Comparison of ENCODE assay signal across 10 mouse cellular contexts in the genomic region with DNA sequence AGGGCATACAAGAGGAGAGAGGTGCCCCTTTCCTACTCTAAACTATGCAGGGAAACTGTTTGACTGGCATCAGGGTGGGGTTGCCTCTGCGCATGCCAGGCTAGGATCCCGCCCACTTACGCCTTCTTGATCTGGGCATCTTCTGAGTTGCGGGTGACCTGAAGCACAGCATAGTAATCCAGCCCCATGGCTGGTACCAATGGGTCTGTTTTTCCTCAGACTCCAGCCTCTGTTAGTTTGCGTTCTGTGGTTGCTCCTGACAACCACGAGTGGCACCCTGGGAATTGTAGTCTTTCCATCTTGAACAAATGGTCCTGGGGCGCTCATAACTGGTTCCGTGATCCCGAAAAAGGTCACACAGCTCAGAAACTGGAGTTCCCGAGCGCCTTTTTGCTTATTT. TPM values are rescaled to one million over a fixed set of nuclear protein-coding genes. Genes with fewer than 3 reads are reported as not detected.
A peak's percentile ranks its signal among the peaks of the same experiment; 100 is the strongest.
DNase-seq lines count a peak whose midpoint lies in the region; ATAC-seq and TF ChIP-seq lines count a peak whose summit lies in the region.
"Had no signal": no experiment of that assay in that cellular context is flagged by ENCODE, and none has a peak within 500 bp of the region (broad histone marks: within the 10 kb centered on the region; RNA-seq: fewer than 3 reads in every experiment).

Gene Dnajb13, minus strand, starts transcription at position 388 of the 400 bp plus-strand sequence.

- WGBS in lung, adult 2 months, result 51% methylated on average over 11 of the region's 11 CpGs
- WGBS in hindbrain, postnatal 0 days, result 41% methylated on average over 11 of the region's 11 CpGs

- H3K9me3 ChIP-seq in hindbrain, postnatal 0 days (ENCODE audit: low read length), result no peaks in the 10 kb centered on the region
- H3K9me3 ChIP-seq: embryonic facial prominence, embryonic 12.5 days had no signal

- no peak within 1 kb of the TSS for H3K4me3 ChIP-seq in lung, adult 2 months (replicated peaks; ENCODE audit: extremely low read depth, low read depth, low read length)
- H3K4me3 ChIP-seq in hindbrain, postnatal 0 days (ENCODE audit: low read length), result 0 out of 2 replicates have a peak within 1 kb of the TSS, but pooled peaks have one; percentile 6
- H3K4me3 ChIP-seq: embryonic facial prominence, embryonic 12.5 days had no signal

- H3K27me3 ChIP-seq in hindbrain, postnatal 0 days (ENCODE audit: insufficient read depth, low read length), result no peaks in the 10 kb centered on the region

- no peak within 1 kb of the TSS for H3K9ac ChIP-seq in hindbrain, postnatal 0 days (replicated peaks; ENCODE audit: low read length)
- H3K9ac ChIP-seq: embryonic facial prominence, embryonic 12.5 days had no signal

- H3K4me2 ChIP-seq in hindbrain, postnatal 0 days (ENCODE audit: low read depth, low read length), result peak within 1 kb of the TSS; percentile 35
- H3K4me2 ChIP-seq: embryonic facial prominence, embryonic 12.5 days had no signal

- peak; percentile 83 for ATAC-seq in hindbrain, postnatal 0 days

- H3K36me3 ChIP-seq in hindbrain, postnatal 0 days (ENCODE audit: insufficient read depth, low read length), result no peaks in the 10 kb centered on the region
- H3K36me3 ChIP-seq: embryonic facial prominence, embryonic 12.5 days had no signal

- H3K27ac ChIP-seq in hindbrain, postnatal 0 days, result no peak within 1 kb of the TSS
- H3K27ac ChIP-seq: embryonic facial prominence, embryonic 12.5 days had no signal

- no peak for TF ChIP-seq POLR2A in lung, adult 2 months (IDR thresholded peaks at IDR 0.05; ENCODE audit: borderline replicate concordance, extremely low read depth, low read depth, low read length)

- H3K4me1 ChIP-seq in lung, adult 2 months (ENCODE audit: control insufficient read depth, insufficient read depth, low read length), result no peaks in the 10 kb centered on the region
- no peaks in the 10 kb centered on the region for H3K4me1 ChIP-seq in hindbrain, postnatal 0 days (ENCODE audit: insufficient read depth, low read length)
- H3K4me1 ChIP-seq: embryonic facial prominence, embryonic 12.5 days had no signal

- no peak for TF ChIP-seq CTCF in lung, adult 2 months (IDR thresholded peaks at IDR 0.05; ENCODE audit: insufficient read depth, low read length)
- no peak for TF ChIP-seq CTCF in hindbrain, postnatal 0 days (IDR thresholded peaks at IDR 0.05; ENCODE audit: low read depth)

- DNase-seq in embryo, embryonic 10 days (ENCODE audit: low spot score), result peak; percentile 29
- DNase-seq in embryo, embryonic 9.5 days (ENCODE audit: extremely low spot score), result no peak
- no peak for DNase-seq in lung, adult 2 months
- no peak for DNase-seq in lung, postnatal 36 days
- peak; percentile 75 for DNase-seq in hindbrain, postnatal 0 days (ENCODE audit: low spot score)
- peak; percentile 34 for DNase-seq in retina, postnatal 1 day
- no peak for DNase-seq in urinary bladder, postnatal 36 days (ENCODE audit: low spot score in 2 of 2)
- DNase-seq in lung, postnatal 10 days, result no peak
- DNase-seq: spleen, adult 18-20 months had no signal

RNA-seq across cellular contexts. Expression of gene Dnajb13, which starts in this region (rescaled TPM):
- polyA plus RNA-seq in lung, adult 2 months (2012; rRNA removed), result 8.3 and 15.2 TPM in 2 replicates
- total RNA-seq in hindbrain, postnatal 0 days (2014; rRNA removed), result 3.9 and 7.1 TPM in 2 replicates
- 6.4 and 7.2 TPM in 2 replicates for polyA plus RNA-seq in hindbrain, postnatal 0 days (2015; fragmentation: Nextera tagmentation; extraction: Ambion mirVana)

Comparison
In these comparisons a context has a peak if more than half of its experiments do, and no peak if none do; other contexts are left out.
1. DNase-seq: peak in embryo, embryonic 10 days (single experiment), hindbrain, postnatal 0 days (single experiment) and retina, postnatal 1 day (single experiment); none in embryo, embryonic 9.5 days (single experiment), lung, adult 2 months (single experiment), lung, postnatal 36 days (single experiment), urinary bladder, postnatal 36 days (0 of 2) and lung, postnatal 10 days (single experiment).